Mouse (Mus musculus) urinary bladder, postnatal 25 days (tissue): ENCODE results near the gene Pard3b.

Experiments
- DNase-seq: peaks from one replicate; pipeline ENCODE4 v3.0.0; 2022; ENCODE audit warnings: low spot score

The Pard3b gene

DNA sequence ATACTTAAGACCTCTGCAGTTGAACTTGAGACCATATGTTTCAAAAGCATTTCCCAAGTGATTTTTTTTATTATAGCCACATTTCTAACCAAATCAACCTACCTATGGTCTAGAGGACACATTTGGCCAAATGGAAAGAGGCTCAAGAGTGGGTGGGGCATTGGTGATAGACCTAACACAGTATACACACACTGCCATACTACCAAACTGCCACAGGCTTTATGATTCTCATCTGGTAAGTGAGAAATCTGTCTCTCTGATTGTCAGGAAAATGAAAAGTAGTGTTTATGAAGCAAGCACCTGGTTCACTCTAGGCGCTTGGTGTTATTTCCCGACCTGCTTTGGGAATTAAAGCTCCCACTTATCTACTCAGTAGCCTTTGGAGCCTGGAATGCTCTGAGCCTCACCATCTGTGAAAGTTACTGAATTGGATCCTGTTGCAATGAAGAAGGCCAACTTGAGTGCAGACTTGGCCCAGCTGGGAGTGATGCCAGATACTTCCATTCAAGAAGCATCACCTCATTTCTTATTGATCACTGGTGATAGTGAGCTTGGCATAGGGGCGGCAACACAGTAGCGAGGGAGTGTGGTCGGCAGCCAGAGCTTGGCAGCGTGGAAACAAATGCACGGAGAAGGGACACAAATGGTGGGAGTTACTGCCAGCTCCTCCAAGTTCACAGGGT lies 810.7 kb downstream of the Pard3b start:
- DNase-seq: no peak

DNA sequence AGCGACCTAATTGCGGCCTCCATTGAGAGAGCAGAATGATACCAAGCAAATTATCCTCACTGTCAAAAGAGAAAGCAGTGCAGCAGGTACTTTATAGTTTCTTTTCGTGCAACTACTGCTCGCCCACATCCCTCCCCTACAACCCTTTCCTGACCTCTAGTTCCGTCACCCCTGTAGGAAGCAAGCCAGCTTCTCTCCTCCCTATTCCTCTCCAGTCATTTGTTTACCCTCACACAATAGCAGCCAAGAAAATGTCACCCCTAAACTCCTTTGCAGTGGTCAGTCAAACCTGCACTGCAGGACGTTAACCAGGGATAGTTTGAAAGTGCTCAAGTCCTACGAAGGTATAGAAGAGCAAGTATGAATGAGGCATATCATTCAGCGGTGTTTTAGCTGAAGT lies 826.9 kb downstream of the Pard3b start:
- no peak for DNase-seq

DNA sequence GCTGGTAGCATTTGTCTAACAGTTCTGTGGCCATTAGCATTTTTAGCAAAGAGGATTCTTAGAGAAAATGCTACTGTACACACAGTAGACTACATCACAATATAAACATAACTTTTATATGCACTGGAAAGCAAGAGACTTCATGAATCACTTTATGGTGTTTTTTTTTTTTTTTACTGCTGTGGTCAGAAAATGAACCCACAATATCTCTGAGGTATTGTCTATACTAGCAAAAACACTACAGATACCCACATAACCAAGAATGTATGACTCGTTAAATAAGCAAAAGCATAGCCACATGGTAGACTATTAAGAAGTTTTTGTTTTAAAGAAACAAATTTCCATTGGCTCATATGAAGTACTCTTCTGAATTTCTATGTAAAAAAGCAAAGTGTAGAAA lies 827.9 kb downstream of the Pard3b start:
- no peak for DNase-seq

DNA sequence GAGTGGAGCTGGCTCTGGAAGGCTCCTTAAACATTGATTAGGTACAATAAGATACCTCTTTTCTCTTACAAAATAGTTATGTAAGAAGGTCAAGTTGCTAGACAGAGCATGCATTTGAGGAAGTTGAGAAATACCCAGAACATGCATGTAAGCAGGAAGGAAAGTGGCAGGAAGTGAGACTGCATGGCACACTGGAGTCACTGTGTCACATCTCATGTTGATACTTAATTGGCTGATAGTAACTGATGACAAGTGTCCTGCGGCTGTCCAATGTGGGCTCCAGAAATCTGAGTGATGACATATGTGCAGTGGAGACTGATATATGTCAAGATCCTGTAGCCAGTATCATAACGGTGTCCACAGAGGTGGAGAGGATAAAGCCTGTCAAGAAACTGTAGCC lies 844.4 kb downstream of the Pard3b start:
- no peak for DNase-seq

- DNase-seq: no peak
Observed at GRCm38 (mm10) chr1:62488871-62489270, 850.2 kb downstream of the Pard3b start.

- no peak for DNase-seq
Observed at GRCm38 (mm10) chr1:62499146-62499545, 860.5 kb downstream of the Pard3b start.

- DNase-seq: no peak
Observed at GRCm38 (mm10) chr1:62510501-62510900, 871.9 kb downstream of the Pard3b start.

GRCm38 (mm10) chr1:62511681-62512080 lies 873.1 kb downstream of the Pard3b start:
- no peak for DNase-seq

DNA sequence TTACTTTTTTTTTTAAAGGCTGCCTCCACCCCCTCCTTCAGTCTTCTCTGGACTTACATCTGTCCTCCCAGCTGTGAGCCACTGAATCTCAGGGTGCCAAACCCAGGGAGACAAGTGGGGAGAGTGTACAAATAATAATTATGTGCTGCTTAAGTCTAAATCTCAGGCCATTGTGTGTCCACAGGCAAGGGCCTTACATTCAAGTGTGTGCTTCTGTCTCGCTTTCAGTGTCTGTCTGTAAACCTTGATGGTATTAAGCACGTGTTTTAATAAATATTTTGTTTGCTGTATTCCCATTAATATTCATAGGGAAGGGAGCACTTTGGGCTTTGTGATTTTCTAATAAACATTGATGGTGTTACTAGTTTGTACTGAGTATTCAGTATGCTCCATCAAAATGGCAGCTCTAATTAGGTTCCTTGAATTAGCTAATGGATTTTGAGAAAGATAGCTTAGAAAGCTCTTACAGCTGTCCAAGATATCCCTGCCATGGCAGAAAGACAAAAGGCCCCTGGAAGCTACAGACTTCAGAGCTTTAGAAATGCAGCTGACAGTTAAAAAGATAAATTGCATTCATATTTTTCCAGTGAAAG lies 880.1 kb downstream of the Pard3b start:
- DNase-seq: no peak

DNA sequence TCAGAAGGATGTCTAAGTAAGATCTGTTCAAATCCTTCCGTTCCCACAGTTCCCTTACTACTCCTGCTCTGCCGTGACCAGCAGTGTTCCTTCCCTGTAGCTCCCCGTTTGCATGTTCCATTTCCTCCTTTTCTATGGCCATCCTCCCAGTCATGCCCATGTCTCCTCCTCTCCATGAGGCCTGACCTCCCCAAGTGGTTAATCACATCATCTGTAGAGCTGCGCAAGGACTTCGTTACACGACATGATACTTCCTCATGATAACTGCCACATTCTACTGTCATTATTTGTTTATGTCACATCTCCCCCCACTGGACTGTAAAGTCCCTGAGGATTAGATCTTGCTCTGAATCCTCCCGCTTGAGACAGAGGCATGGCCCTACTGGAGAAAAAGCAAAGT lies 882.7 kb downstream of the Pard3b start:
- no peak for DNase-seq

- DNase-seq: no peak
Observed at GRCm38 (mm10) chr1:62522761-62523160, 884.1 kb downstream of the Pard3b start.

DNA sequence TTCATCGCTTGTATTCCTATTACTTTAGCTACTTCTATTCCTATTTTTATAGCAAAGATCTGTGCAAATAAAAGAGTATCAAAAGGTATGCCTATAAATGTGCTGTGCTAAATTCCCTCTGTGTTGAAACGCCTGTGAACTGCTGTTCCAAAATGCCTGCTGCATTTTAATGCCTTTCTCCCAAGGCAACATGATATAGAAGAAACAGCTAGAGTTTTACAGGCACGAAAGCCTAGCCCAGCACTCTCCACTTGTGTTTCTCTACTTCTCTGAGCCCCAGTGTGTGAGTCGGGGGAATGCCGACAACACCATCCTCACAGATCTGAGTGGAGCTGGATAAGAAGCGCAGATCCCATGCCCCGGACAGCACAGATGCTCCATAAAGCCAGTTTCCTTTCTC lies 889.2 kb downstream of the Pard3b start:
- no peak for DNase-seq

GRCm38 (mm10) chr1:62529941-62530340 lies 891.3 kb downstream of the Pard3b start:
- DNase-seq: no peak

DNA sequence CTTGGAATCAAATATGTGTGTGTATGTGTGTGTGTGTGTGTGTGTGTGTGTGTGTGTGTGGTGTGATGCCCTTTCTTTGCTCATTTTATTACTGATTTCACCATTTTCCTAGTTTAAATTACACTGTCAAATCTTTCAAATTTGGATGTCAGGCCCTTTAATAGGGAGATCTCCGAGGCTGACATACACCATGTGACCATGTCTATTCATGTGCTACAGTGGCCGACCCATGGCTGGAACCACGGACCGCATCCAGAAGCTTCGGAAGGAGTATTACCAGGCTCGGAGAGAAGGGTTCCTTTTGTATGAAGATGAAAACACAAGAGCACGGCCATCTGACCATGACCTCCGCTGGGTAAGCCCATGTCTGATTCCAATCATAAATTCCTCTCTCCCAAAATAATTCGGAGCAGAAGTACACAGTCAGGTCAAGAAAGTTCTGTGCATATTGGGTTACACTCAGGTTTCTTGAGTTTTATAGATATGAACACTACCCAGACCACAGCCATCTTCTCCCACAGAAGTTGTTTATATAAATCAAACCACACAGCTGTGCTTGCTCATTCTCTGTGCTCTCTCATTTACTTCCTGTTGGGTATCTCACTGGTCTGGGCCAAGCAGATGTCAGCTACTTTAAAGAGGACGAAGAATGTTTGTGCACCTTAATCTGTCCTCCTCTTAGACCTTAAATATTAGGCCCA lies 894.0 kb downstream of the Pard3b start:
- DNase-seq: no peak

DNA sequence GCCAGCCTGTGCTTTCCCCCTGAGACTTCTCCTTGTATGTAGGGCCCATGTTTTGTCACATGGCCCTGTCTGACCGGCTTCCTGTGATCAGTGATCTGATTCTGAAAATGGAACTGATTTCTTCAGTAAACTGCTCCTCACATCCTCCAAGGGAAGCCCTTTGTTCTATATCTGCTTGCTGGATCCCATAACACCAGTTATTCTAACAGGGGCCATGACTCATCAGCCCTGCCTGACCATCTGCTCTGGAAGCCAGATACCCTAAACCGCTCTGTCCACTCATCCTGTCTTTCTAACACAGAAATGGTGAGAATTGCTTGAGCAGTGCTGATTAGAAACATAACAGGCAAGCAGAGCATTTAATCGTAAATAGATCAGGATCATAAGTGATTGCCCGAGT lies 910.3 kb downstream of the Pard3b start:
- no peak for DNase-seq

DNA sequence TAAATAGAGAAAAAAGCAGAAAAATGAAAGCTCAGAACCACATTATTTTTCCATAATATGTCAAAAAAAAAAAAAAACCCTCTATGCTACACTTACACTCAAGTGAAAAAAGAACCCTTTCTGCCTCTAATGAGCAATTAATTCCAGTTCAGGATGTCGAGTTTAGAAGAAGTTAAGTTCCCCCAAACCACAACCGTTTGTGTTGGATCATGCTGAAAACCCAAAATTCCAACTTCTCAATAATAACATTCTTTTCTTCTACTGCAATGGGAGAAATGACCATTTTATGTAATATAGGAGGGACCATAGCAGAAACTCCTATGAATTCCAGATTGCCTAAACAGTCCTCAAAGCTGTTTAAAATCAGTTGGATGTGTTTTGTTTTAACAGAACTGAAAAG lies 911.9 kb downstream of the Pard3b start:
- DNase-seq: no peak

DNA sequence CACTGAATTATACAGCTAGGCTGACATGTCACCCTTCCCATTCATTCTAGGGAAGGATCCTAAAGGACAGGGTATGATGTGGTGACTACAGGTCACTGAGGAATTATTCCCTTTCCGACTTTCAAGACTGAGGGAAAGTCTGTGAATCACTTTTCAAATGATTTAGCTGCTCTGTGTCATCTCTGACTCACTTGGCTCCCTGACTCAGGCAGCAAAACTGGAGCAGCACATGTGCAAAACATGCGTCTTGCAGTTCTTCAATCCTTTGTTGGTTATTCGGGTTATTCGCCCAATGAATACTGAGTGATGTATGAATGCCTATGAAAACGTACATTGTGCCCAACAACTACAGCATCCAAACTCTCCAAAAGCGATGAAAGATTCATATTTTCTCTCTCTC lies 912.9 kb downstream of the Pard3b start:
- no peak for DNase-seq

DNA sequence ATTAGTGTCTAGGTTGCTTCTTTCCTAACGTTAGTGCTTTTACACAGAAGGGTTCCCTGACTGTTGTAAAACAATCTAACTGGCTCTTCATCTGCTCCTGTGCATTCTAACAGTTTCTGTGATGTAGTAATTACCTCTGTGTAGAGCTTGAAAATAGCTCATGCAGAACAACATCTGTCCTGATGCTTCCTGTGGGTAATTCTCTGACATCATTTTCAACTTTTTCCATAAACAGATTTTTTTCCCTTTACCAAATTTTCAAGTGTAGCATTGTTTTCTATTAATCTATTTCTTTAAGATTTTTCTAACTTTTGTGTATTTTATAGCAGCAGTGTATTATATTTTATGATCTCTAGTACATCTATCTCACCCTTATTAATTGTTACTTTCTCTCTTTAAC lies 917.2 kb downstream of the Pard3b start:
- DNase-seq: no peak

DNA sequence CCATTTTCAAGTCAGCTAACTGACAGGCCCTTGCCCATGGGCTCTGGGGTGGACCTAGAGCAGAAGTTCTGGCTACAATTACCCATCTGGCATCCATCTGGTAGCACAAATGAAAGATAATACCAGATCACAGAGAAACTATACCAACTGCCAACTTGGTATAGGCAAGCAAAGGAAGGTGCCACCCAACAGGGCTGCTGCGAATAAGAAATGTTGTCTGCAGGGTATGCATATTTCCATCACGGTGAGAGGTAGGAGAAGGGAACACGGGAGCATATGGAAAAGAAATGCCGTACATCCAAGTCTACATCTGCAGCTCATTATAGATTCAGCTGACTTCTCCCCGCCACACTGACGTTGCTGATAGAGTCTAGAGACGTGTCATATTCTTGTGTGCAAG lies 924.4 kb downstream of the Pard3b start:
- DNase-seq: no peak

GRCm38 (mm10) chr1:62564245-62565119 lies 925.9 kb downstream of the Pard3b start:
- DNase-seq: no peak

GRCm38 (mm10) chr1:62565120-62565809 lies 926.6 kb downstream of the Pard3b start:
- no peak for DNase-seq

GRCm38 (mm10) chr1:62566596-62566995 lies 928.0 kb downstream of the Pard3b start:
- DNase-seq: no peak
